Mouse (Mus musculus): ENCODE measurements at regions not wholly inside any gene's neighbourhood (a gene's known extent, or its start where the extent isn't known, plus 50 kb on each side); places are given as distances from the start of the nearest gene placed in this dataset.

GRCm38 (mm10) chr2:8562948-8563347 lies 1053.6 kb upstream of the Celf2 start:
- DNase-seq (ENCODE audit: low spot score): no peak

GRCm38 (mm10) chr2:8546116-8546515 lies 1036.8 kb upstream of the Celf2 start:
- DNase-seq (ENCODE audit: low spot score): no peak

- no peak for DNase-seq (ENCODE audit: low spot score)
Measured at GRCm38 (mm10) chr2:8536842-8537241, 1027.5 kb upstream of the Celf2 start.

GRCm38 (mm10) chr2:8498466-8498865 lies 989.1 kb upstream of the Celf2 start:
- no peak for DNase-seq (ENCODE audit: low spot score)

- no peak for DNase-seq (ENCODE audit: low spot score)
Measured at GRCm38 (mm10) chr2:8477827-8478528, 968.6 kb upstream of the Celf2 start.

- no peak for DNase-seq (ENCODE audit: low spot score)
Measured at GRCm38 (mm10) chr2:8470546-8470945, 961.2 kb upstream of the Celf2 start.

- DNase-seq (ENCODE audit: low spot score): no peak
Measured at GRCm38 (mm10) chr2:8468989-8469388, 959.6 kb upstream of the Celf2 start.

GRCm38 (mm10) chr2:8468351-8468750 lies 959.0 kb upstream of the Celf2 start:
- DNase-seq (ENCODE audit: low spot score): no peak

GRCm38 (mm10) chr2:8467531-8468203 lies 958.3 kb upstream of the Celf2 start:
- no peak for DNase-seq (ENCODE audit: low spot score)

GRCm38 (mm10) chr2:8452566-8453243 lies 943.3 kb upstream of the Celf2 start:
- DNase-seq (ENCODE audit: low spot score): no peak

GRCm38 (mm10) chr2:8441230-8441629 lies 931.9 kb upstream of the Celf2 start:
- DNase-seq (ENCODE audit: low spot score): no peak

- DNase-seq (ENCODE audit: low spot score): no peak
Measured at GRCm38 (mm10) chr2:8429652-8430343, 920.4 kb upstream of the Celf2 start.

- no peak for DNase-seq (ENCODE audit: low spot score)
Measured at GRCm38 (mm10) chr2:8428145-8428544, 918.8 kb upstream of the Celf2 start.

- no peak for DNase-seq (ENCODE audit: low spot score)
Measured at GRCm38 (mm10) chr2:8427720-8428119, 918.4 kb upstream of the Celf2 start.

GRCm38 (mm10) chr2:8415917-8416316 lies 906.6 kb upstream of the Celf2 start:
- DNase-seq (ENCODE audit: low spot score): no peak

- no peak for DNase-seq (ENCODE audit: low spot score)
Measured at GRCm38 (mm10) chr2:8394128-8394527, 884.8 kb upstream of the Celf2 start.

- DNase-seq (ENCODE audit: low spot score): no peak
Measured at GRCm38 (mm10) chr2:8389530-8389929, 880.2 kb upstream of the Celf2 start.

GRCm38 (mm10) chr2:8380246-8380645 lies 870.9 kb upstream of the Celf2 start:
- DNase-seq (ENCODE audit: low spot score): peak; percentile 6

GRCm38 (mm10) chr2:8379590-8379989 lies 870.2 kb upstream of the Celf2 start:
- DNase-seq (ENCODE audit: low spot score): no peak

GRCm38 (mm10) chr2:8347867-8348266 lies 838.5 kb upstream of the Celf2 start:
- DNase-seq (ENCODE audit: low spot score): no peak

GRCm38 (mm10) chr2:8344748-8345147 lies 835.4 kb upstream of the Celf2 start:
- DNase-seq (ENCODE audit: low spot score): no peak

GRCm38 (mm10) chr2:8338271-8338670 lies 828.9 kb upstream of the Celf2 start:
- no peak for DNase-seq (ENCODE audit: low spot score)

Measured in gastrocnemius, adult 18-20 months (tissue).